Mouse (Mus musculus) lung, adult 2 months (tissue): Measurements from ENCODE around the gene Txlna. TPM values are rescaled to one million over a fixed set of nuclear protein-coding genes. Genes with fewer than 3 reads are reported as not detected.

Experiments used
- DNase-seq: peaks from one replicate; pipeline ENCODE4 v3.0.0; 2022
- H3K4me1 ChIP-seq: fragments of 200-500 bp; 2 replicates; pipeline ENCODE4 v1.6.1; 2011; ENCODE audit warnings: low read length; ENCODE audit not compliant: control insufficient read depth, insufficient read depth
- H3K4me3 ChIP-seq: fragments of 200-500 bp; replicated peaks from 2 replicates; pipeline ENCODE3; 2011; ENCODE audit warnings: low read depth, mild to moderate bottlenecking, control low read depth, low read length; ENCODE audit errors: extremely low read depth
- CTCF ChIP-seq: fragments of 200-500 bp; IDR thresholded peaks from 2 replicates; pipeline ENCODE4 v1.5.1; 2011; ENCODE audit warnings: mild to moderate bottlenecking, low read length, control low read depth; ENCODE audit not compliant: insufficient read depth
- POLR2A ChIP-seq: fragments of 200-500 bp; IDR thresholded peaks from 2 replicates; pipeline ENCODE4 v1.6.1; 2011; ENCODE audit warnings: low read depth, mild to moderate bottlenecking, control low read depth, low read length, borderline replicate concordance; ENCODE audit errors: extremely low read depth
- WGBS: fragments of 180-500 bp; shearing (Covaris S2); methylation state at CpG from one replicate; pipeline ENCODE4 v1.1.7; 2018; 5-methylcytosine and 5-hydroxymethylcytosine counted together
- polyA plus RNA-seq: library from polyadenylated mRNA; depleted of rRNA; stranded (reverse); fragments of >200 nt; gene quantifications from 2 replicates; pipeline ENCODE4 v1.2.3, GENCODE M21; 2012; rRNA removed

Gene Txlna
- polyA plus RNA-seq, result 30.0 and 36.7 TPM in 2 replicates

- DNase-seq, result peak; percentile 94
- TF ChIP-seq CTCF (no peak), POLR2A (peak; percentile 88)
- H3K4me1 ChIP-seq, result peaks cover 11% of the 10 kb centered on the region
- WGBS, result under 1% methylated on average over 60 of the region's 60 CpGs
- H3K4me3 ChIP-seq, result peak within 1 kb of the TSS; percentile 90
Measured at GRCm38 (mm10) chr4:129640638-129641467, at the start of gene Txlna. TSS of gene Txlna (minus strand) at chr4:129641065.

GRCm38 (mm10) chr4:129684531-129684930, 43.7 kb upstream of the Txlna start:
- WGBS, result 93% methylated on average over 6 of the region's 6 CpGs
- TF ChIP-seq CTCF (no peak), POLR2A (no peak)
- no peak overlapping the region for H3K4me3 ChIP-seq
- no peak for DNase-seq
- H3K4me1 ChIP-seq, result no peaks in the 10 kb centered on the region

- no peak for DNase-seq
- Histone ChIP-seq H3K4me1 (no peaks in the 10 kb centered on the region), H3K4me3 (no peak overlapping the region)
- no peak for TF ChIP-seq CTCF
- TF ChIP-seq POLR2A, result no peak
- 86% methylated on average over 11 of the region's 11 CpGs for WGBS
Measured at GRCm38 (mm10) chr4:129683901-129684493, 43.1 kb upstream of the Txlna start.

- no peaks in the 10 kb centered on the region for H3K4me1 ChIP-seq
- H3K4me3 ChIP-seq, result no peak overlapping the region
- no peak for DNase-seq
- TF ChIP-seq CTCF, result no peak
- TF ChIP-seq POLR2A, result no peak
- 96% methylated on average over 11 of the region's 11 CpGs for WGBS
Measured at GRCm38 (mm10) chr4:129681837-129682236, 41.0 kb upstream of the Txlna start.

- no peak for DNase-seq
- H3K4me1 ChIP-seq, result peaks cover 10% of the 10 kb centered on the region
- 1% methylated on average over 10 of the region's 10 CpGs for WGBS
- TF ChIP-seq POLR2A (no peak), CTCF (no peak)
- H3K4me3 ChIP-seq, result peak overlapping the region; percentile 96
Measured at GRCm38 (mm10) chr4:129672878-129673449, 32.1 kb upstream of the Txlna start.

GRCm38 (mm10) chr4:129672083-129672877, 31.4 kb upstream of the Txlna start, which contains the start of gene Kpna6:
TSS of gene Kpna6 (minus strand) at chr4:129672767.
- TF ChIP-seq CTCF (no peak), POLR2A (peak; percentile 64; the same call in 1 of the 2 replicates)
- WGBS, result under 1% methylated on average over 65 of the region's 65 CpGs
- Histone ChIP-seq H3K4me1 (peaks cover 10% of the 10 kb centered on the region), H3K4me3 (peak within 1 kb of the TSS; percentile 96)
- peak; percentile 93 for DNase-seq

GRCm38 (mm10) chr4:129671491-129672082, 30.7 kb upstream of the Txlna start:
- TF ChIP-seq CTCF, result peak; percentile 46; the same call in 1 of the 2 replicates
- TF ChIP-seq POLR2A, result no peak
- 2% methylated on average over 12 of the region's 12 CpGs for WGBS
- peaks cover 10% of the 10 kb centered on the region for H3K4me1 ChIP-seq
- peak; percentile 25 for DNase-seq
- peak overlapping the region; percentile 96 for H3K4me3 ChIP-seq

GRCm38 (mm10) chr4:129662255-129662813, 21.5 kb upstream of the Txlna start:
- 78% methylated on average over 3 of the region's 3 CpGs for WGBS
- TF ChIP-seq CTCF, result no peak
- no peak for TF ChIP-seq POLR2A
- DNase-seq, result no peak

More at GRCm38 (mm10) chr4:129662255-129662813, 21.5 kb upstream of the Txlna start:
- Histone ChIP-seq H3K4me1 (no peaks in the 10 kb centered on the region), H3K4me3 (no peak overlapping the region)
